Mouse (Mus musculus) erythroblast, embryonic 14.5 days (primary cell): ENCODE data around the gene Sorcs2. TPM values are rescaled to one million over a fixed set of nuclear protein-coding genes. Genes with fewer than 3 reads are reported as not detected.

Experiments
- H3K27me3 ChIP-seq: 2 replicates; pipeline ENCODE4 v1.6.1; 2012; ENCODE audit warnings: inconsistent platforms; ENCODE audit not compliant: control insufficient read depth
- H3K36me3 ChIP-seq: 2 replicates; pipeline ENCODE4 v1.6.1; 2012; ENCODE audit warnings: mild to moderate bottlenecking, inconsistent platforms; ENCODE audit not compliant: control insufficient read depth
- H3K4me1 ChIP-seq: 2 replicates; pipeline ENCODE4 v1.6.1; 2012; ENCODE audit warnings: inconsistent platforms; ENCODE audit not compliant: control insufficient read depth
- H3K4me3 ChIP-seq: replicated peaks from 2 replicates; pipeline ENCODE3; 2012; ENCODE audit warnings: moderate library complexity, mild to moderate bottlenecking, inconsistent platforms
- H3K9me3 ChIP-seq: 2 replicates; pipeline ENCODE4 v1.6.1; 2012; ENCODE audit warnings: low read length, inconsistent platforms, mixed read lengths; ENCODE audit not compliant: control insufficient read depth
- GATA1 ChIP-seq: IDR thresholded peaks from 2 replicates; pipeline ENCODE4 v1.6.1; 2012; ENCODE audit warnings: low read length, inconsistent platforms, mixed read lengths
- TAL1 ChIP-seq: IDR thresholded peaks from 3 replicates; pipeline ENCODE4 v1.6.1; 2012; ENCODE audit warnings: low read length, inconsistent platforms, mixed read lengths
- polyA plus RNA-seq: library from polyadenylated mRNA; stranded (reverse); fragments of >175 nt; gene quantifications from 2 replicates; pipeline ENCODE4 v1.2.3, GENCODE M21; 2012

Sorcs2 gene
- polyA plus RNA-seq, 1 experiment = not detected

GRCm38 (mm10) chr5:36100488-36100887, 297.5 kb downstream of the Sorcs2 start:
- Histone ChIP-seq H3K36me3 (no peaks in the 10 kb centered on the region), H3K4me1 (no peaks in the 10 kb centered on the region), H3K4me3 (no peak overlapping the region), H3K9me3 (no peaks in the 10 kb centered on the region), H3K27me3 (no peaks in the 10 kb centered on the region)
- TF ChIP-seq TAL1 (no peak), GATA1 (no peak)

- H3K27me3 ChIP-seq = no peaks in the 10 kb centered on the region
- H3K36me3 ChIP-seq = no peaks in the 10 kb centered on the region
- H3K9me3 ChIP-seq = no peaks in the 10 kb centered on the region
- no peaks in the 10 kb centered on the region for H3K4me1 ChIP-seq
- H3K4me3 ChIP-seq = no peak overlapping the region
- TF ChIP-seq TAL1 (no peak), GATA1 (no peak)
Measured at GRCm38 (mm10) chr5:36099662-36100061, 298.3 kb downstream of the Sorcs2 start.

- TF ChIP-seq GATA1 (no peak), TAL1 (no peak)
- Histone ChIP-seq H3K27me3 (no peaks in the 10 kb centered on the region), H3K36me3 (no peaks in the 10 kb centered on the region), H3K9me3 (no peaks in the 10 kb centered on the region), H3K4me3 (no peak overlapping the region), H3K4me1 (no peaks in the 10 kb centered on the region)
Measured at GRCm38 (mm10) chr5:36096046-36096445, 301.9 kb downstream of the Sorcs2 start.

GRCm38 (mm10) chr5:36090036-36090435, 307.9 kb downstream of the Sorcs2 start:
- no peaks in the 10 kb centered on the region for H3K36me3 ChIP-seq
- H3K9me3 ChIP-seq = no peaks in the 10 kb centered on the region
- TF ChIP-seq TAL1 (no peak), GATA1 (no peak)
- no peaks in the 10 kb centered on the region for H3K27me3 ChIP-seq
- H3K4me1 ChIP-seq = no peaks in the 10 kb centered on the region
- H3K4me3 ChIP-seq = no peak overlapping the region

- H3K4me3 ChIP-seq = no peak overlapping the region
- TF ChIP-seq TAL1 = no peak
- TF ChIP-seq GATA1 = no peak
- no peaks in the 10 kb centered on the region for H3K9me3 ChIP-seq
- no peaks in the 10 kb centered on the region for H3K4me1 ChIP-seq
- H3K27me3 ChIP-seq = no peaks in the 10 kb centered on the region
- no peaks in the 10 kb centered on the region for H3K36me3 ChIP-seq
Measured at GRCm38 (mm10) chr5:36089243-36089642, 308.7 kb downstream of the Sorcs2 start.

- no peak for TF ChIP-seq GATA1
- no peak for TF ChIP-seq TAL1
- H3K27me3 ChIP-seq = no peaks in the 10 kb centered on the region
- H3K36me3 ChIP-seq = no peaks in the 10 kb centered on the region
- no peak overlapping the region for H3K4me3 ChIP-seq
- no peaks in the 10 kb centered on the region for H3K4me1 ChIP-seq
- H3K9me3 ChIP-seq = no peaks in the 10 kb centered on the region
Measured at GRCm38 (mm10) chr5:36086931-36087330, 311.0 kb downstream of the Sorcs2 start.

GRCm38 (mm10) chr5:36085621-36086020, 312.3 kb downstream of the Sorcs2 start:
- Histone ChIP-seq H3K4me1 (no peaks in the 10 kb centered on the region), H3K4me3 (no peak overlapping the region), H3K27me3 (no peaks in the 10 kb centered on the region), H3K9me3 (no peaks in the 10 kb centered on the region), H3K36me3 (no peaks in the 10 kb centered on the region)
- TF ChIP-seq GATA1 (no peak), TAL1 (no peak)

GRCm38 (mm10) chr5:36083869-36084565, 313.9 kb downstream of the Sorcs2 start:
- TF ChIP-seq GATA1 (no peak), TAL1 (no peak)
- Histone ChIP-seq H3K36me3 (no peaks in the 10 kb centered on the region), H3K4me3 (no peak overlapping the region)

GRCm38 (mm10) chr5:36081021-36081420, 316.9 kb downstream of the Sorcs2 start:
- Histone ChIP-seq H3K4me1 (no peaks in the 10 kb centered on the region), H3K36me3 (no peaks in the 10 kb centered on the region), H3K27me3 (no peaks in the 10 kb centered on the region), H3K9me3 (no peaks in the 10 kb centered on the region), H3K4me3 (no peak overlapping the region)
- no peak for TF ChIP-seq GATA1
- TF ChIP-seq TAL1 = no peak

More at GRCm38 (mm10) chr5:36083869-36084565, 313.9 kb downstream of the Sorcs2 start:
- Histone ChIP-seq H3K9me3 (no peaks in the 10 kb centered on the region), H3K4me1 (no peaks in the 10 kb centered on the region), H3K27me3 (no peaks in the 10 kb centered on the region)
